Mouse (Mus musculus): ENCODE measurements around the gene Ergic2.

Gene Ergic2

GRCm38 (mm10) chr6:148211897-148212680 is at the start of gene Ergic2:
Gene Ergic2 (minus strand): TSS chr6:148212374.
- DNase-seq (ENCODE audit: inconsistent age in 2 of 2, low spot score in 1 of 2): peak; percentile 99

DNA sequence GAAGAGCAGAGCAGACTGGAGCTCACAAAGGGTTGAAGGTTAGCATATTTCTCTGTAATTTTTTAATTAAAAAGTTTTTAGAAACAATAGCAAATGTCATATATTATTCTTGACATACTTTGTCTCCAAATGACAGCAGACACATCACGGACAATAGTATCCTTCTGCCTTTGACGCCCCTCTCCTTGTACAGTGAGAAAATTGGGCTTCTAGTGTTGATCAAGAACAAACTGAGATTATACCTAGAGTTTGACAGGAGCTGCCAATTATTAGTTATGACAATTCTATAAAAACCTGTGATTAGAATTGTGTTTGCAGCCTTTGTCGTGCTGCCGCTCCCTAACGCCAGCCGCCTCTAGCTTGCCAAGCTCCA is 48.5 kb upstream of the Ergic2 start:
- DNase-seq (ENCODE audit: inconsistent age in 2 of 2, low spot score in 1 of 2): no peak

DNA sequence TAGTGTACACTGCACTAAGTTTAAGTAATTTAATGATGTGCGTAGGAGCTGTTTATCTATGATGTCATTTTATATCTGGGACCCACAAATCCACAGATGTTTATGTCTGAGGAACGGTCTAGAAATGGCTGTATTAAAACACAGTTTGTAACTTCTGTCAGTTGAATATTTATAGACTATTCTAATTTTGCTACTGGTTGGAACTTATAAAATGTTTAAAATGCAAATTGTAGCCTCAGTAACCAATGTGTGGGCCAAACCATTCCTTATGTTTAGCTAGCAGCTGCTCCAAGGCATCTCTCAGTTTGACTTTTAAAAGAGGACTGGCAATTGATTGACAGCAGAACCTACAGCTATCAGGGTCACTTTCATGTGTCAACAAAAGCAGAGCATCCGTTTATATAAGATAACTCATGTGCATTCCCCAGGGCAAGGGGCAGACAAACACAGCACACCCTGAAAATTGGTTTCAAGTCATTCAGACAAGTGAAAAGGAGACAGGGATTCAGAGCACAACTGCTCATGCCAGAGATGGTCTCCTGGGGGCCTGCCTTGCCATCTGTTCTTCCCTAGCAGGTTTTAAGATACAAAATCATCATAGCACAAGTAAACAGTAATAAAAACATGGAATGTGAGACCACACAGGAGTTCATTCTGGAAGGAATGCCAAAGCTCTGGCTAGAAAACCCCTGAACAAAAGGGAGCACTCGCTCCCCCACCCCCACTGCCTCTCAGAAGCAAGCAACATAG is 48.0 kb upstream of the Ergic2 start:
- DNase-seq (ENCODE audit: inconsistent age in 2 of 2, low spot score in 1 of 2): no peak

DNA sequence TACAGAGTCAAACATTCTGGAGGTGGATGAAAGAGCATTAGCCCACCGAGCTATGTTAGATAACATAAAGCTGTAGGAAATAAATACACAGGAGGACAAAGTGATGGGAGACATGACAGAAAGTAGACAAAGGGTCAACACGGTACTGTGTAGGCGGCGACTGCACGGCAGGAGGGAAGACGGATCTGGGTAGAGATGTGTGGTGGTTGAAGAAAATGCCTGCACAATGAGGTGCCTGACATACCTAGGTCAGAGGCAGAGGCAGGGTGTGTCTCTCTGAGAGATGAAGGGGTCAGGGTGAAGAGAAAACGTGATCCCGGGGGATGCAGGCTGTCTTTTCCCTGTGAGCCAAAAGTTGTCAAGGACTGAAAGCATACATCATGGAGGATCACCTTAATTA is 46.9 kb upstream of the Ergic2 start:
- DNase-seq (ENCODE audit: inconsistent age in 2 of 2, low spot score in 1 of 2): no peak

DNA sequence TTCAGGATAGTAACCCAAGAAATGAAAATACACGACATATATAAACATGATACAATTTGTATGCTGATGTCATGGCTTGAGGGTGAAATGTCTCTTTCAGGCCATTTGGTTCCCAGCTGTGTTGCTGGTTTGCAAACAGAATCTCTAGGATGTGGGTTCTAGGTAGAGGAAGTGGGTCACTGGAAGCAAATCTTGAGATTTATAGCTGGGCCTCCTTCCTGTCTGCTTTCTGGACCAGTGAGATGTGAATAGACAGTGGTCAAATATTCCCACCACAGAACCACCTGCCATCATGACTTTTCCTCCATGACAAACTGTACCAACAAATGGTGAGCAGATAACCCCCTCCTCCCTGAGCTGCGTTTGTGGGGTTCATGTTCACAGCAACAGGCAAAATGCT is 45.6 kb upstream of the Ergic2 start:
- no peak for DNase-seq (ENCODE audit: inconsistent age in 2 of 2, low spot score in 1 of 2)

DNA sequence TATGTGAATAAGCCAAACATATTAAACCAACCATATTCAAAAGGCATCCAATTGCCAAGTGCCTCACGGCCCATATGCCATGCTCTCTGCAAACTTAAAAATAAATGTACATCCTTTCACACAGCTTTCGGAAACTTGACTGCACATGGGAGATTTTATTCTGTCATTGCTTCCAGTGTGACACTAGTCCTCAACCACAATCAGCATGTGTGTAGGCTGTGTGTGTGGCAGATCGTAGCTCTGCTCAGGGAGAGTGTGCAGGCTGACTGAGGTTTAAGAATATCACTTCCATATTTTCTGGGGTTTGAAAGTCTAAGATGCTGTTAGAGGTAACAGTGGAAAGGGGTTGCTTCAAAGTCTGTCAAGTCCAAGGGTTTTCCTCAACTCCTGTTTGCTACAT is 43.9 kb upstream of the Ergic2 start:
- DNase-seq (ENCODE audit: inconsistent age in 2 of 2, low spot score in 1 of 2): no peak

DNA sequence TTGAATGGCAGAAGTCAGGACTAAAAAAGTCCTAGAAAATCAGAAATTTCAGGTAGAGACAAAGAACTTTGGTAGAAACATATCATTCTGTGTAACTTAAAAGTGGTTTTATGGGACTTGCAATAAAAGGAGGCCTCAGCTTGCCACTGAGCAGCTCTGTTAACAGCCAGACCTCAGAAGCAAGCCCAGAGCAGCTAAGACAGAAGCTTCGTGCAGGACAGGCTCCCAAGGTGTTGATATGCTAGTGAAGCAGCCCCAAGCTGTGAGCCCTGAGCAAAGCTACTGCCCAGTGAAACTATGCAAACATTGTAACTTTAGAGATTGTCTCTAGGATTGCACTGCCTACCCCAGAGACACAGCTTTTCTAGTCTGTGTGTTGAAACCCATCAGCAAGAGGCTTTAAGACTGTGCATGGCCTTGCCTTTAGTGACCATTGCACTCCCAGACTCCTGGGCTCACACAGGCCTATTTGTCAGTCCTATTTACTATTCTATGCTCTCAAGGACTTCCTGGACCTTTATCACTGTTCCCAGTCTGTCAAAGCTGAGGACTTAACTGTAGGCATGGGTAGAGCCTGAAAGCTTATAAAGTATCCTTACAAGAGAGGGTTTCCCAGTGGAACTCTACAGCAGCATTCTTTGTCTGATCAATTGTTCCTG is 43.4 kb upstream of the Ergic2 start:
- peak in 1 of 2 experiments; percentile 51 for DNase-seq (ENCODE audit: inconsistent age in 2 of 2, low spot score in 1 of 2)

DNA sequence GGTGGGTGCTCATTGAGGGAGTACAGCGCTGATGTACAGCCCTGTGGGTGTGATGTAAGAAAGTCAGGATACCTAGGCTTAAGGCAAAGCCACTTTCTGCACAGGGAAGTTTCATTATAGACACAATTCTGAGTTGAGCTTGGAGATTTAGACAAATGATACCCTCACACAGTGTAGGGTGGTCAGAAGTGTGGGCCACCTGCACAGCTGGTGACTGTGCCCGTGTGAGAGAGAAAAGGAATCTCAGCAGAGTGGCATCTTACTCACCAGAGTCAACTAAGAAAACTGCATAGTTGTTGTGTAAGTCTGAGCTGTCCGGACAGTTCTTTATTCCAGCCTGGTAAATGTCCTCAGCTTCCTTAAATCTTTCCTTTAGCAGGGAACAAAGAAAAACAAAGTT is 37.0 kb upstream of the Ergic2 start:
- DNase-seq (ENCODE audit: inconsistent age in 2 of 2, low spot score in 1 of 2): no peak

GRCm38 (mm10) chr6:148248625-148249024 is 36.5 kb upstream of the Ergic2 start:
- peak; percentile 41 to 87 for DNase-seq (ENCODE audit: inconsistent age in 2 of 2, low spot score in 1 of 2)

GRCm38 (mm10) chr6:148246544-148246943 is 34.4 kb upstream of the Ergic2 start:
- no peak for DNase-seq (ENCODE audit: inconsistent age in 2 of 2, low spot score in 1 of 2)

DNA sequence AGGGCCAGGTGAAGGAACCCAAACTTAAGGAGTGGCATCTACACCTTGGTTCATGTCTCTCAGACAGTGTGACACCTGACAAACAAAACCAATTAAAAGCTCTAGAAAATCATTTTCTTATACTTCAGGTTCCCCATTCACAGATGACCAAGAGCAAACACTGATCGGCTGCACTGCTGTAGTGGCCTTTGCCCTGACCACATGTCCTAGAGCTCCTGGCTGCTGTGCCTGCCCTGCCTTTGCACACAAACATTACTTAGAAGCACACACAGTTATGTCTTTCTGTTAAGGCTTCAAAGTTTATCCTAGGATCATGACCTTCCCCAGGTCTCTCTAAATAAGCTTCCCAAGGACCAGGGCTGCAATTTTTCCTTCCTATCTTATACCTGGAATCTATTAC is 32.7 kb upstream of the Ergic2 start:
- DNase-seq (ENCODE audit: inconsistent age in 2 of 2, low spot score in 1 of 2): no peak

- no peak for DNase-seq (ENCODE audit: inconsistent age in 2 of 2, low spot score in 1 of 2)
These were observed 30.1 kb upstream of the Ergic2 start for GRCm38 (mm10) chr6:148242304-148242703.

DNA sequence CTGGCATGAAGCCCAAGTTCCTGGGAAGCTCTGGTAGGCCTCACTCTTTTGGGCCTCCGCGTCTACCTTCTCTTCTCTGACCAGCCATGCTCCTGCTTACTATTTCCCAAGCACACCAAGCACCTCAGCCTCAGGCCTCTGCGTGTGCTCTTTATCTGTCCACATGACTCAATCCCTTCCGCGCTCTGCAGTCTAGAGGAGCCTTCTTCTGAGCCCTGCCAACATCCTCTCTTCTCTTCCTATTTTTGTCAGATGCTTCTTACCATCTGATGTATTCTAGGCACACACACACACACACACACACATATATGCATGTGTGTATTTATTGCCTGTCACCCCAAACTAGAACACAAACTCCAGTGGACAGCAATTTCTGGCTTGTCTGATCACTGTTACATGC is 29.5 kb upstream of the Ergic2 start:
- no peak for DNase-seq (ENCODE audit: inconsistent age in 2 of 2, low spot score in 1 of 2)

- DNase-seq (ENCODE audit: inconsistent age in 2 of 2, low spot score in 1 of 2): no peak
These were observed 27.1 kb upstream of the Ergic2 start for GRCm38 (mm10) chr6:148239311-148239710.

DNA sequence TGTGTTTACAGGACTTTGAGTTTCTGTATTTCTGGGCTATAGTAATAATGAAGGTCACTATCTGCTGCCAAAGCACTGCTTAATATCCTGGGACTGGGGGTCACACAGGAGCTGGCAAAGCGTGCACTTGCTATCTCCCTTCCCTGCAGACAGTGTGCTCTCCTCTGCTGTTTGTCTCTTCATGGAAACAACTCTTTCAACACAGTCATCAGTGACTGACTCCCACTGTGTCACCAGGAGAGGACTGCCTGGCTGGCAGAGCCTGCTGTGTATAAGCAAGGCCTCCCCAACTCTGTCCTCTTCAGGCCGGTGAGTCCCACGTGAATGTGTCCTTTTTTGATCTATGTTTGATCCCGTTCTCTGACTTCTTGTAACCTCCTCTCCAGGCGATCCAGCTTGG is 25.3 kb upstream of the Ergic2 start:
- DNase-seq (ENCODE audit: inconsistent age in 2 of 2, low spot score in 1 of 2): no peak

GRCm38 (mm10) chr6:148234105-148234828 is 22.1 kb upstream of the Ergic2 start:
- no peak for DNase-seq (ENCODE audit: inconsistent age in 2 of 2, low spot score in 1 of 2)

DNA sequence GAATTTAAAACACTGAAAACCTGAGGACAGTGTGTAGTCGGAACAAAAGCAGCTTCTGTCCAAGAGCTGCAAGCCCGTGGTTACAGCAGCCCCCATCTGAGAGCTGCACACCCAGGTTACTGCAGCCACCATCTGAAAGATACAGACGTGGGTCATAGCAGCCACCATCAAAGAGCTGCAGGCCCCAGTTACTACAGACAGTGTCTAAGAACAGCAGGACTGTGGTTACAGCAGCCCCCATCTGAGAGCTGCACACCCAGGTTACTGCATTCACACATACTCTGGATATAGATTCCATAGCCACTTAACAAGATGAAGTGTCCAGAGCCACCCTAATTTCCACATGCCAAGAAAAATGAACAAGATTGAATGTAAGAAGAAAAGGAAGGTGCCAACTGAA is 15.4 kb upstream of the Ergic2 start:
- no peak for DNase-seq (ENCODE audit: inconsistent age in 2 of 2, low spot score in 1 of 2)

- DNase-seq (ENCODE audit: inconsistent age in 2 of 2, low spot score in 1 of 2): no peak
These were observed 10.5 kb upstream of the Ergic2 start for GRCm38 (mm10) chr6:148222686-148223085.

GRCm38 (mm10) chr6:148218235-148219076 is 6.3 kb upstream of the Ergic2 start:
- no peak for DNase-seq (ENCODE audit: inconsistent age in 2 of 2, low spot score in 1 of 2)

GRCm38 (mm10) chr6:148216752-148217151 is 4.6 kb upstream of the Ergic2 start:
- DNase-seq (ENCODE audit: inconsistent age in 2 of 2, low spot score in 1 of 2): no peak
